Mouse (Mus musculus) lung, adult 2 months (tissue): ENCODE results near the gene Tbcb.

Source experiments
- CTCF ChIP-seq: fragments of 200-500 bp; IDR thresholded peaks from 2 replicates; pipeline ENCODE4 v1.5.1; 2011; ENCODE audit warnings: mild to moderate bottlenecking, low read length, control low read depth; ENCODE audit not compliant: insufficient read depth
- POLR2A ChIP-seq: fragments of 200-500 bp; IDR thresholded peaks from 2 replicates; pipeline ENCODE4 v1.6.1; 2011; ENCODE audit warnings: low read depth, mild to moderate bottlenecking, control low read depth, low read length, borderline replicate concordance; ENCODE audit errors: extremely low read depth

- TF ChIP-seq CTCF = no peak
- TF ChIP-seq POLR2A = no peak
Measured at GRCm38 (mm10) chr7:30265935-30266334, 33.9 kb upstream of the Tbcb start.
